Mouse (Mus musculus) limb, embryonic 10.5 days (tissue): ENCODE results near the gene Stk32b. TPM values are rescaled to one million over a fixed set of nuclear protein-coding genes. Genes with fewer than 3 reads are reported as not detected.

ENCODE experiments used
- DNase-seq: peaks from one replicate; pipeline ENCODE4 v3.0.0-alpha.2; 2017; ENCODE audit warnings: low spot score
- H3K27ac ChIP-seq: fragments of 300-500 bp; sonication (generic); 2 replicates; pipeline ENCODE4 v1.5.1; 2016; ENCODE audit warnings: mild to moderate bottlenecking
- H3K27me3 ChIP-seq: fragments of 300-500 bp; sonication (generic); 2 replicates; pipeline ENCODE4 v1.6.1; 2016; ENCODE audit warnings: low read depth, mild to moderate bottlenecking; ENCODE audit not compliant: poor library complexity, severe bottlenecking
- H3K36me3 ChIP-seq: fragments of 300-500 bp; sonication (generic); 2 replicates; pipeline ENCODE4 v1.6.1; 2016; ENCODE audit warnings: mild to moderate bottlenecking, moderate library complexity
- H3K4me1 ChIP-seq: fragments of 300-500 bp; sonication (generic); 2 replicates; pipeline ENCODE4 v1.6.1; 2016
- H3K4me3 ChIP-seq: fragments of 300-500 bp; sonication (generic); 2 replicates; pipeline ENCODE4 v1.5.1; 2016; ENCODE audit warnings: mild to moderate bottlenecking, moderate library complexity
- H3K9me3 ChIP-seq: fragments of 300-500 bp; sonication (generic); replicated peaks from 2 replicates; pipeline ENCODE4 v1.6.1; 2016; ENCODE audit warnings: mild to moderate bottlenecking
- WGBS: fragments of 180-500 bp; shearing (Covaris S2); methylation state at CpG from one replicate; pipeline ENCODE4 v1.1.7; 2016; 5-methylcytosine and 5-hydroxymethylcytosine counted together
- polyA plus RNA-seq: library from polyadenylated mRNA; unstranded; fragments of >200 nt; fragmentation: Nextera tagmentation; extraction: Ambion mirVana; gene quantifications from 2 replicates; pipeline ENCODE4 v1.2.1, GENCODE M21; 2016

Stk32b gene
- polyA plus RNA-seq, 1 experiment from 2014 or later, result 0.18 TPM

DNA sequence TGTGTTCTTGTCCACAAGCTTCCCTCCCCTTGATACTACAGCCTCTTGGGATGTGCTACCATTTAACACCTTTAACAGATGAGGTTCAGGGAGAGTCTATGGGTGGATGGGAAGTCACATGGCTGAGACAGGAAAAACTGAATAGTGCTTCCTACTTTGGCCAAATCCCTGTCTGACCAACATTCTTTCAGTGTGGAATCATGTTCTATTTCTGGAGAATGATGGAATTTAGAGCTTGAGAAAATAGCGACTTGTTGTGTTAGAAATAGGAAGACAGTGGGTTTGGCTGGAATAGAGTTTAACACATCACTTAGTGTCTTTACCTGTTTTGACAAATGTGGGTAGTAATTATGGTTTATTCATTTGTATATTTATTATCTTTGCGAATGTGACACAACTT, 249.3 kb downstream of the Stk32b start:
- DNase-seq, result no peak
- Histone ChIP-seq H3K27me3 (no peaks in the 10 kb centered on the region), H3K36me3 (no peaks in the 10 kb centered on the region), H3K4me1 (no peaks in the 10 kb centered on the region), H3K4me3 (no peak overlapping the region), H3K9me3 (no peaks in the 10 kb centered on the region), H3K27ac (no peak overlapping the region)
- 90% methylated on average over 2 of the region's 2 CpGs for WGBS

DNA sequence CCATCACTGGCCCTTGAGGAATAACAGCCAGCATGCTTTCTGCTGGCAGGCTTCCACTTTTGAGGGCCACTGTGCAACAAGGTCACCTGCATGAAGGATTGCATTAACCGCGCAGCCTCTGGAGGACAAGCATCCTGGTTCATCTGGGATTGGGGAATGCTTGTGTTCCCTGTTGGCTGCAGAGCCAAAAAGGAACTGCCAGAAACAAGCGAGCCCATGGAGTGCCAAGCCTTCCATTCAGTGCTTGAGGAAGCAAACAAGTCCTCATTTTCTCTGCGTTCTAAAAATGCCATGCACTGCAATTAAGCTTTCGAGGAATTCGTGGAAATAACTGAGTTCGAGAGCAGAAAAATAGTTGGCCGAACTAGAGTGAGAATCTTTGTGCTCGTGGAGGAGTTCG, 251.5 kb downstream of the Stk32b start:
- no peaks in the 10 kb centered on the region for H3K9me3 ChIP-seq
- no peaks in the 10 kb centered on the region for H3K4me1 ChIP-seq
- H3K4me3 ChIP-seq, result no peak overlapping the region
- no peaks in the 10 kb centered on the region for H3K36me3 ChIP-seq
- WGBS, result 92% methylated on average over 10 of the region's 10 CpGs
- H3K27ac ChIP-seq, result no peak overlapping the region
- H3K27me3 ChIP-seq, result no peaks in the 10 kb centered on the region
- DNase-seq, result no peak

DNA sequence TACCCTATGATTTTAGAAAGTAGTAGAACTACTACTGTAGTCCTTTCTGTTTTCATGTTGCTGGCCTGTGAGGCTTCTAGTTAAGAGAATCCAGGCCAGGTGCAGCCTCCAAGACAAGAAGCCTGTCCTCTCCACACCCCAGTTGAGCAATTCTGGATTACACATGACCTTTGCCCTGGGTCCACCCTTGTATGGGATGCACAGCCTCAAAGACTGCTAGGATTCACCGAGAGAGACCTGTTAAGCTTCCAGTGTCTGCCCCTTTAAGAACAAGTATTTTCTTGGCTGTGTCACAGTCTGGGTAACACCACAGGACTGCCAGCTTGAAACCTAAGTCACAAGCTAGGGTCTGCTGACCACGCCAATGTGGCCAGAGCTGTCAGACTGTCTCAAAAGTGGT, 258.7 kb downstream of the Stk32b start:
- DNase-seq, result no peak
- no peak overlapping the region for H3K27ac ChIP-seq
- H3K27me3 ChIP-seq, result no peaks in the 10 kb centered on the region
- H3K9me3 ChIP-seq, result no peaks in the 10 kb centered on the region
- 72% methylated on average over 2 of the region's 2 CpGs for WGBS
- H3K4me1 ChIP-seq, result no peaks in the 10 kb centered on the region
- no peak overlapping the region for H3K4me3 ChIP-seq
- H3K36me3 ChIP-seq, result no peaks in the 10 kb centered on the region

- no peaks in the 10 kb centered on the region for H3K4me1 ChIP-seq
- H3K36me3 ChIP-seq, result no peaks in the 10 kb centered on the region
- no peak overlapping the region for H3K27ac ChIP-seq
- H3K27me3 ChIP-seq, result no peaks in the 10 kb centered on the region
- no peaks in the 10 kb centered on the region for H3K9me3 ChIP-seq
- DNase-seq, result no peak
- H3K4me3 ChIP-seq, result no peak overlapping the region
- 93% methylated on average over 2 of the region's 2 CpGs for WGBS
These were observed 259.1 kb downstream of the Stk32b start for GRCm38 (mm10) chr5:37457831-37458230.

DNA sequence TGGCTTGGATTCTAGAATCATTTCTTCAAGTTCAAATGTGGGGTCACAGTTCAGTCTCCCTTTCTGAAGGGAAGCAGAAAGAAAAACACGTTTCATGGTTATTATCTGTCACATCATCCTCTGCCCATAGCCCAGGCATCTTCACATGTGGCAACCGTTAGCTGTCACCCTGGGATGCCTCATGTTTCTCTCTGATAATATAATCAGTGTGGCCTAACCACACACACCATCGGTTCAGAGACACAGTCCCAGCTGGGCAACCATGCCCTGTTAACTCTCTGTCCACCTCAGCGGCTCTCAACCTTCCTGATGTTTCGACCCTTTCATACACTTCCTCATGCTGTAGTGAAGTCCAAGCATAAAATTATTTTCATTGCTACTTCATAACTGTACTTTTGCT, 259.8 kb downstream of the Stk32b start:
- 83% methylated on average over 5 of the region's 5 CpGs for WGBS
- no peaks in the 10 kb centered on the region for H3K36me3 ChIP-seq
- H3K27me3 ChIP-seq, result no peaks in the 10 kb centered on the region
- H3K4me1 ChIP-seq, result no peaks in the 10 kb centered on the region
- H3K4me3 ChIP-seq, result no peak overlapping the region
- no peak for DNase-seq
- H3K9me3 ChIP-seq, result no peaks in the 10 kb centered on the region
- no peak overlapping the region for H3K27ac ChIP-seq

GRCm38 (mm10) chr5:37456590-37456989, 260.4 kb downstream of the Stk32b start:
- Histone ChIP-seq H3K4me3 (no peak overlapping the region), H3K9me3 (no peaks in the 10 kb centered on the region), H3K4me1 (no peaks in the 10 kb centered on the region), H3K36me3 (no peaks in the 10 kb centered on the region), H3K27me3 (no peaks in the 10 kb centered on the region), H3K27ac (no peak overlapping the region)
- WGBS, result 79% methylated on average over 2 of the region's 2 CpGs
- DNase-seq, result no peak

DNA sequence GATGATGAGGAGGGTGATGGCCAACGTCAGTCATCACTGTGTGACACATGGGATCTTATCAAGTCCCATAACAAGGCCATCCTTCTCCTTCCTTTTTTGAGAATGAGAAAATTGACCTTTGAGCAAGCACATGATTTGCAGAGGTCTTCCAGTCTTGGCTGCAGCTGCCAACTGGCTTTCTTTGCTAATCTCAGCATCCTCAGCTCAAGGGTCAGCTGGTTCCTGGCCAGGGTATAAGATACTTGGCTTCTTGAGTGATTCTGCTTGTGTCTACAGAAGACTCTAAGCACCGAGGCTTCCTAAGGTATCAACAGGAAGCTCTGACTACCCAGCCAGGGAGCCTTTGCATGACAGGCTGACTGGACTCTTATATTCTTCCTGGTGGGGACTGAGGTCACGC, 269.4 kb downstream of the Stk32b start:
- H3K27me3 ChIP-seq, result no peaks in the 10 kb centered on the region
- H3K9me3 ChIP-seq, result no peaks in the 10 kb centered on the region
- H3K36me3 ChIP-seq, result no peaks in the 10 kb centered on the region
- no peaks in the 10 kb centered on the region for H3K4me1 ChIP-seq
- no peak overlapping the region for H3K4me3 ChIP-seq
- 83% methylated on average over 3 of the region's 3 CpGs for WGBS
- no peak for DNase-seq
- H3K27ac ChIP-seq, result no peak overlapping the region

GRCm38 (mm10) chr5:37442767-37443166, 274.2 kb downstream of the Stk32b start:
- Histone ChIP-seq H3K36me3 (no peaks in the 10 kb centered on the region), H3K9me3 (no peaks in the 10 kb centered on the region), H3K27me3 (no peaks in the 10 kb centered on the region), H3K27ac (no peak overlapping the region), H3K4me1 (no peaks in the 10 kb centered on the region), H3K4me3 (no peak overlapping the region)
- no peak for DNase-seq
- WGBS, result 84% methylated on average over 2 of the region's 2 CpGs

DNA sequence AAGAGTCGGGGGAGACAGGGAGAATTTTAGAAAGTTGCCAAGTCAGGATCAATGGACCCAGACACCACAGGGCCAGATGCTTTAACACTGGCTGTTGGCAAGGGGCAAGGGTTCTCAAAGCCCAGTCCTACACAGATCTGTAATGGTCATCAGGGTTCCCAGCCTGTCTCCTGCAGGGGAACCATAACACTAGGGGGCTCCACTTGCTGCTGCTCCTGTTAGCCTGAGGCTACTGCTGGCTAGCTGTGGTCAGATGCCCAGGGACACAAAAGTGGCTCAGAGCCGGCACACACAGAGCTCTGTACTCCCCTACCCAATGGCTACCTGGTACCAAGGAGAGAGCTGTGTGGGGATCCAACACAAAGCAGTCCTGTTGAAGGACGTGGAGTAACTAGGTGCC, 281.6 kb downstream of the Stk32b start:
- no peaks in the 10 kb centered on the region for H3K27me3 ChIP-seq
- DNase-seq, result no peak
- H3K4me1 ChIP-seq, result no peaks in the 10 kb centered on the region
- WGBS, result 80% methylated on average over 3 of the region's 3 CpGs
- no peak overlapping the region for H3K27ac ChIP-seq
- H3K36me3 ChIP-seq, result no peaks in the 10 kb centered on the region
- H3K4me3 ChIP-seq, result no peak overlapping the region
- no peaks in the 10 kb centered on the region for H3K9me3 ChIP-seq

- Histone ChIP-seq H3K9me3 (no peaks in the 10 kb centered on the region), H3K4me1 (no peaks in the 10 kb centered on the region), H3K27me3 (no peaks in the 10 kb centered on the region), H3K36me3 (peaks cover 37% of the 10 kb centered on the region), H3K4me3 (no peak overlapping the region), H3K27ac (no peak overlapping the region)
- no peak for DNase-seq
These were observed 289.8 kb downstream of the Stk32b start for GRCm38 (mm10) chr5:37427210-37427609.

GRCm38 (mm10) chr5:37419028-37419427, 297.9 kb downstream of the Stk32b start:
- H3K4me1 ChIP-seq, result no peaks in the 10 kb centered on the region
- H3K27ac ChIP-seq, result no peak overlapping the region
- DNase-seq, result no peak
- no peaks in the 10 kb centered on the region for H3K27me3 ChIP-seq
- peaks cover 63% of the 10 kb centered on the region for H3K36me3 ChIP-seq
- no peak overlapping the region for H3K4me3 ChIP-seq
- no peaks in the 10 kb centered on the region for H3K9me3 ChIP-seq
- 91% methylated on average over 6 of the region's 6 CpGs for WGBS

Other genes starting within 250 kb of the Stk32b start
- gene Cytl1, start 18.3 kb upstream of the Stk32b start, polyA plus RNA-seq, result 0.20 and 0.69 TPM in 2 replicates
- gene Msx1, start 107.4 kb upstream of the Stk32b start, polyA plus RNA-seq, result 360 and 372 TPM in 2 replicates